Mouse (Mus musculus) hindbrain, postnatal 0 days (tissue): Measurements from ENCODE around the gene Pld3. TPM values are rescaled to one million over a fixed set of nuclear protein-coding genes. Genes with fewer than 3 reads are reported as not detected.
A peak's percentile ranks its signal among the peaks of the same experiment; 100 is the strongest.

Experiments
- ATAC-seq: fragments of 200-750 bp; cut with Nextera tagmentation; 2 replicates; pipeline ENCODE4 v1.8.0; 2017; ENCODE audit warnings: mild to moderate bottlenecking, moderate TSS enrichment, moderate library complexity
- DNase-seq: peaks from one replicate; pipeline ENCODE4 v3.0.0-alpha.2; 2015; ENCODE audit warnings: low spot score
- H3K27ac ChIP-seq: fragments of 300-500 bp; sonication (generic); 2 replicates; pipeline ENCODE4 v1.5.1; 2014; ENCODE audit warnings: mild to moderate bottlenecking
- H3K27me3 ChIP-seq: fragments of 300-500 bp; sonication (generic); 2 replicates; pipeline ENCODE4 v1.6.1; 2014; ENCODE audit warnings: low read length, mixed read lengths; ENCODE audit not compliant: insufficient read depth
- H3K36me3 ChIP-seq: fragments of 300-500 bp; sonication (generic); 2 replicates; pipeline ENCODE4 v1.6.1; 2014; ENCODE audit warnings: low read length, mixed read lengths; ENCODE audit not compliant: insufficient read depth
- H3K4me1 ChIP-seq: fragments of 300-500 bp; sonication (generic); 2 replicates; pipeline ENCODE4 v1.6.1; 2014; ENCODE audit warnings: antibody characterized with exemption, low read length, mixed read lengths; ENCODE audit not compliant: insufficient read depth
- H3K4me2 ChIP-seq: fragments of 300-500 bp; sonication (generic); 2 replicates; pipeline ENCODE4 v1.6.1; 2014; ENCODE audit warnings: low read depth, mild to moderate bottlenecking, low read length, moderate library complexity, mixed read lengths
- H3K4me3 ChIP-seq: fragments of 300-500 bp; sonication (generic); 2 replicates; pipeline ENCODE4 v1.5.1; 2014; ENCODE audit warnings: low read length
- H3K9ac ChIP-seq: fragments of 300-500 bp; sonication (generic); replicated peaks from 2 replicates; pipeline ENCODE4 v1.6.1; 2014; ENCODE audit warnings: mild to moderate bottlenecking, low read length, moderate library complexity, mixed read lengths
- H3K9me3 ChIP-seq: fragments of 300-500 bp; sonication (generic); 2 replicates; pipeline ENCODE4 v1.6.1; 2016; ENCODE audit warnings: low read length, mixed read lengths
- CTCF ChIP-seq: IDR thresholded peaks from 2 replicates; pipeline ENCODE4 v1.5.1; 2016; ENCODE audit warnings: antibody characterized with exemption, control low read depth, low read depth
- WGBS: fragments of 180-500 bp; shearing (Covaris S2); extraction: QIAGEN DNeasy Blood & Tissue Kit; methylation state at CpG from one replicate; pipeline ENCODE4 v1.1.7; 2014; 5-methylcytosine and 5-hydroxymethylcytosine counted together
- polyA plus RNA-seq: library from polyadenylated mRNA; unstranded; fragments of >200 nt; fragmentation: Nextera tagmentation; extraction: Ambion mirVana; gene quantifications from 2 replicates; pipeline ENCODE4 v1.2.1, GENCODE M21; 2015
- total RNA-seq: library from RNA; depleted of rRNA; stranded (reverse); fragments of >200 nt; gene quantifications from 2 replicates; pipeline ENCODE4 v1.2.3, GENCODE M21; 2014

Pld3 gene
- total and polyA plus RNA-seq, 2 experiments from 2014 or later = 287 to 307 TPM

GRCm38 (mm10) chr7:27592217-27592929, 39.4 kb upstream of the Pld3 start:
- H3K4me2 ChIP-seq = peak overlapping the region; percentile 65
- WGBS = 2% methylated on average over 17 of the region's 17 CpGs
- peaks cover 18% of the 10 kb centered on the region for H3K4me1 ChIP-seq
- no peaks in the 10 kb centered on the region for H3K27me3 ChIP-seq
- H3K36me3 ChIP-seq = no peaks in the 10 kb centered on the region
- 0 out of 2 replicates have a peak, but pooled peaks have one; percentile 1 for TF ChIP-seq CTCF
- H3K27ac ChIP-seq = peak overlapping the region; percentile 98
- DNase-seq = no peak
- peak overlapping the region; percentile 66 for H3K4me3 ChIP-seq
- H3K9me3 ChIP-seq = no peaks in the 10 kb centered on the region
- H3K9ac ChIP-seq = peak overlapping the region; percentile 67
- ATAC-seq = peak; percentile 68

DNA sequence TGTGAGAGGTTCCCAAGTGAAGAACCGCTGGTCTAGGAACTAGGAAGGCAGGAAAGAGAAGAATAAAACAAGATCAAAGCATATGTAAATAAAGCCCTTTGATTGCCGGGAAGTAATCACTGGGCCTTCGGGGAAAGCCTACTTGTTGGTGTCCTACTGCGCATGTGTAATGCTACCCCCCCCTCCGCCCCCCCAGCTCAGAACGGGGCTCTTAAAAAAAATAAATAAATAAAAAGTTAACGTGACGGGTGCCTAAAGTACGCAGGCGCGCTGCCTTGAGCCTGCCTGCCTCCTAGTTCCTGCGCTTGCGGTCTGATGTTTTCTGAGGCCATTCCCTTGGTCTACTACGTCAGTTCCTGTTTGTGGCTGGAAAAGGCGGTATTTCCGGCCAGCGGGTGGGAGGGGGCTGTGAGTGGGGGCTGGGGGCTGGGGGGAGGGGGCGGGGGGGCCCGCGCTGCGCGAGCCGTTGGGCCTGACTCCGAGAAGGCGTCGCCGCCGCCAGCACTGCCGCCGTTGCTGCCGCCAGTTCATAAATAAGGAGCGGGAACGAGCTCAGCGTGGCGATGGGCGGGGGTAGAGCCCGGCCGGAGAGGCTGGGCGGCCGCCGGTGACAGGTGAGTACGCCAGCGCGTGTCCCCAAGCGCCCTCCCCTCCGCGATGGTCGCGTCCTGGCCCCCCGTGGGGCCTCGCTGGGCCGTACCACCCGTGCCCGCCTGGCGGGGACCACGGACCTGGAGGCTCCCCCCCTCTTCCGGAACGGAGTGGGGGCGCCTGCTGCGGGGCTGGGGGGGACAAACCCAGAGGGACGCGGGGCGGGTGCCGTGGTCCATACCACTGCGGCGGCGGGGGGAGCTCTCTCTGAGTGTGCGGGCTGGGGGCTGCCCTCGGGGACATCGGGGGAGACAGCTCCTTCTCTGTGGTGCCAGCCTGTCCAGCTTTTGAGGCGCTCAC, 38.5 kb upstream of the Pld3 start, which contains the start of gene Akt2:
Akt2 (plus strand) TSS at position 287 of the 951 bp plus-strand sequence.
- Histone ChIP-seq H3K9ac (peak within 1 kb of the TSS; percentile 67), H3K4me1 (peaks cover 14% of the 10 kb centered on the region), H3K9me3 (no peaks in the 10 kb centered on the region), H3K27me3 (no peaks in the 10 kb centered on the region), H3K4me2 (peak within 1 kb of the TSS; percentile 65), H3K36me3 (no peaks in the 10 kb centered on the region), H3K27ac (peak within 1 kb of the TSS; percentile 98), H3K4me3 (peak within 1 kb of the TSS; percentile 66)
- DNase-seq = peak; percentile 97
- ATAC-seq = peak; percentile 95
- peak; percentile 17; the same call in 1 of the 2 replicates for TF ChIP-seq CTCF
- WGBS = under 1% methylated on average over 59 of the region's 71 CpGs

GRCm38 (mm10) chr7:27590566-27591213, 37.7 kb upstream of the Pld3 start:
- Histone ChIP-seq H3K27me3 (no peaks in the 10 kb centered on the region), H3K9me3 (no peaks in the 10 kb centered on the region), H3K36me3 (no peaks in the 10 kb centered on the region), H3K4me3 (peak overlapping the region; percentile 66), H3K4me2 (peak overlapping the region; percentile 65), H3K9ac (0 out of 2 replicates have a peak overlapping the region, but pooled peaks have one; percentile 43), H3K4me1 (peaks cover 6% of the 10 kb centered on the region; the same call in 1 of the 2 replicates), H3K27ac (peak overlapping the region; percentile 73; the same call in 1 of the 2 replicates)
- TF ChIP-seq CTCF = peak; percentile 27
- 69% methylated on average over 4 of the region's 4 CpGs for WGBS
- DNase-seq = no peak
- no peak for ATAC-seq

DNA sequence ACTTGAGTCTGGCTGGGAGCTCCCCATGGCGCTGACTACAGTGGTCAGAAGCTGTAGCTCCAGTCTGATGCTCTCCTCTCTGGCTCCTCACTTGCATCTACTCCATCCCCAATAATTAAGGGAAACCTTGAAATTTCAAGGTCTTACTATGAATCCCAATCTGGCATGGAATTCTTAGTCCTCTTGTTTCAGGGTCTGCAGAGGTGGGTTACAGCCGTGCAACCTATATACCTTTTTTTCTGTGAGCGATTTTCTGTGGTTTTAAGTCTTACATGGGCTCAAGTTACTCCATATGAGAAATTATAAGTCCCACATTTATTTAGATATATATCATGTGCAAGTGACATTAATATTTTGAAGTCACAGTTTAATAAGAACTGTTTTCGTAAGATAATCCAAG, 37.1 kb upstream of the Pld3 start:
- no peak for DNase-seq
- H3K4me1 ChIP-seq = peaks cover 6% of the 10 kb centered on the region; the same call in 1 of the 2 replicates

DNA sequence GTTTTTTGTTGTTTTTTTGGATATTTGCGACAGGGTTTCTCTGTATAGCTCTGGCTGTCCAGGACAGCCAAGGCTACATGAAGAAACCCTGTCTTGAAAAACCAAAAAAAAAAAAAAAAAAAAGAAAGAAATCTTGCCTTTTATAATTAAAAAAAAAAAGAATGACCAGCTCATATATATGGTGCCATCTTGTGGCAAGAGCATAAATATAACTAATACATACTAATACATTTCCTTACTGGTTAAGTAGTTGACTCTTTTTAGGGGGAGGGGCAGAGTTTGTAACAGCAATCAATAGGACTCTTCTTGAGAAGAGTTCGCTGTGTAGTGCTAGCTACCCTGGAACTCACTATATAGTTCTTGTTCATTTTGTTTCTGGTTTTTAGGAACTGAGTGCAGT, 34.7 kb upstream of the Pld3 start:
- Histone ChIP-seq H3K4me3 (no peak overlapping the region), H3K27me3 (no peaks in the 10 kb centered on the region), H3K9me3 (no peaks in the 10 kb centered on the region), H3K27ac (no peak overlapping the region), H3K9ac (no peak overlapping the region), H3K4me2 (no peak overlapping the region), H3K36me3 (no peaks in the 10 kb centered on the region), H3K4me1 (0 out of 2 replicates have a peak, but pooled peaks cover 2% of the 10 kb centered on the region)
- WGBS = 82% methylated on average over 2 of the region's 2 CpGs
- DNase-seq = no peak
- no peak for ATAC-seq
- TF ChIP-seq CTCF = peak; percentile 12; the same call in 1 of the 2 replicates

More for the DNA sequence above, 37.1 kb upstream of the Pld3 start:
- no peak for ATAC-seq
- Histone ChIP-seq H3K27ac (no peak overlapping the region), H3K4me2 (no peak overlapping the region), H3K4me3 (no peak overlapping the region), H3K27me3 (no peaks in the 10 kb centered on the region), H3K9me3 (no peaks in the 10 kb centered on the region), H3K36me3 (no peaks in the 10 kb centered on the region), H3K9ac (no peak overlapping the region)
- WGBS = 97% methylated on average over 4 of the region's 4 CpGs
- TF ChIP-seq CTCF = no peak

DNA sequence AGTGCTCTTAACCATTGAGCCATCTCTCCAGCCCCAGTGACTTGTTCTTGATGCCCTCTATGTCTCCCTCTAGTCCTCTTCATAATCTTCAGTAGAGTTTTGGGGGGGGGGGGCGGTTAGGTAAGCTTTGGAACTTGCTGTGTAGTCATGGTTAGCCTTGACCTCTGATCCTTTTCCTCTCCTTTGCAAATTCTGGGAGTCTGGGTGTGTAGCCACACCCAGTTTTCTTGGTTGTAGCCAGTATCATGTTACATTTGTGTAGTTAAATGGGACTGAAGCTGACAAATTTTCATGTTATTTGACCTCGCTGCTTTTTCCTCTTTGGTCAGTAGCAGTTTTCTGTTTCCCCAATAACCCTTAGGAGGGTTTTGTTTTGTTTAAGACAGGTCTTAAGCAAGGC, 33.8 kb upstream of the Pld3 start:
- H3K9me3 ChIP-seq = no peaks in the 10 kb centered on the region
- no peak overlapping the region for H3K27ac ChIP-seq
- no peak overlapping the region for H3K4me3 ChIP-seq
- no peak overlapping the region for H3K4me2 ChIP-seq
- no peaks in the 10 kb centered on the region for H3K4me1 ChIP-seq
- H3K36me3 ChIP-seq = peaks cover 3% of the 10 kb centered on the region; the same call in 1 of the 2 replicates
- no peak for DNase-seq
- H3K27me3 ChIP-seq = no peaks in the 10 kb centered on the region
- no peak for ATAC-seq
- WGBS = 83% methylated on average over 2 of the region's 2 CpGs
- no peak overlapping the region for H3K9ac ChIP-seq
- TF ChIP-seq CTCF = no peak
